Mouse (Mus musculus): ENCODE data around the gene Naxd.

Naxd gene

DNA sequence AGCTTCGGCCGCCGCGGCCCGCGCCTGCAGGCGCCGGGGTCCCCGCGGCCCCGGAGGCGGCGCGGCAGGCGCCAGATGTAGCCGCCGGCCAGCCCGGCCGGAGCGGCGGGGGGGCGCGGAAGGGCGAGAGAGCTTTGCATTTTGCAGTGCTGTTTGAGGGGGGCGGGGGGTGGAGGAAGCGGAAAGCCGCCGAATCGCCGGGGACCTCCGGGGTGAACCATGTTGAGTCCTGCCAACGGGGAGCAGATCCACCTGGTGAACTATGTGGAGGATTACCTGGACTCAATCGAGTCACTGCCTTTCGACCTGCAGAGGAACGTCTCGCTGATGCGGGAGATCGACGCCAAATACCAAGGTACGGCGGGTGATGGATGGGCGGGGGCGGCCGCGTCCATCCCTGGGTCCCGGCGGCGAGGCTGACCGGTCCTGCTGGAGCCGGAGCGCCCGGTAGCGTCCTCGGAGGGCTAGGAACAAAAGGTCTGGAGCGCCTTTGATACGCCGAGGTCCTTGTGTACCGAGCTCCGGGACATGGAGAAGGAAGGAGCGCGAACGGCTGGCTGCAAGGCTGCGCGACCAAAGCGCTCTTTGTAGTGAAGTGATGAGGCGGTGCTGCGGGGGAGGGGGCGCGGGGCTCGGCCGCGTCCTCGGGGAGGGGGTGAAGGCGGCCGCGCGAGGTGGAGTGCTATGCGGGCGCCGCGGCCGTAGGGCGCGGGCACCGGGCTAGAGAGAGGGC lies 59.6 kb downstream of the Naxd start:
- DNase-seq (ENCODE audit: low spot score), result peak; percentile 36

DNA sequence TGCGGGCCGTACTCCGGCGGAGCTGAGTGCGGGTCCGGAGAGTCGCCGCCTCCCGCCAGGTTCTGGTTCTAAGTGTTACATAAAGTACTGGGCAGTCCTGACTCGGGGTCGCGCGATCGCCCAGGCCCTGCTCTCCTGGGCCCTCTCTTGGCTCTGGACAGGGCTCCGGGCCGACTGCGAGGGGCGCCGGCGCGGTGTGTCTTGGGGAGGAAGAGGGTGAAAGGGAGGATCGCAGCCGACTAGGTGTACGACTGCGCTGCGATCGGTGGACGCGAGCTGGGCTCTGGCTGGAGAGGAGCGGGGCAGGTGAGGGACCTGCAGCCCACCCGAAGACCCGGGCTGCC lies 60.1 kb downstream of the Naxd start:
- peak; percentile 50 for DNase-seq (ENCODE audit: low spot score)

GRCm38 (mm10) chr8:11557768-11558629 lies 60.7 kb downstream of the Naxd start:
- peak; percentile 99 for DNase-seq (ENCODE audit: low spot score)

- DNase-seq (ENCODE audit: low spot score), result no peak
Observed at GRCm38 (mm10) chr8:11559511-11559910, 62.2 kb downstream of the Naxd start.

DNA sequence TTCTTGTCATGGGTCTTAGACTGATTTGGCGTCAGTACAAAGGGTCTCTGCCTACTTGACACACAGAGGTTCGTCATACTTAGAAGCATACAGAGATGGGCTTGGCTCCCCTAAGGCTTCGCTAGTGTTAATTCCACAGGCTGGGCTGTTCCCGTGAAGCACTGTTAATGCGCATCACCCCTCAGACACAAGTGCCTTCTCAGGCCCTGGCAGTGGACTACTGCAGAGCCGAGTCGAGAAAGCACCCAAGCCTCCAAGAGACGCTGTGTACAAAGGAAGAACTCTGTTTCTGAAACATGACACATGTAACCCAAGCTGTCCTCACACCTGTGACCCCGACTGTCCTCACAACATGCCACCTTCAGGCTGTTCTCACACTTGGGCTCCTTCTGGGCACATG lies 62.9 kb downstream of the Naxd start:
- DNase-seq (ENCODE audit: low spot score), result no peak

DNA sequence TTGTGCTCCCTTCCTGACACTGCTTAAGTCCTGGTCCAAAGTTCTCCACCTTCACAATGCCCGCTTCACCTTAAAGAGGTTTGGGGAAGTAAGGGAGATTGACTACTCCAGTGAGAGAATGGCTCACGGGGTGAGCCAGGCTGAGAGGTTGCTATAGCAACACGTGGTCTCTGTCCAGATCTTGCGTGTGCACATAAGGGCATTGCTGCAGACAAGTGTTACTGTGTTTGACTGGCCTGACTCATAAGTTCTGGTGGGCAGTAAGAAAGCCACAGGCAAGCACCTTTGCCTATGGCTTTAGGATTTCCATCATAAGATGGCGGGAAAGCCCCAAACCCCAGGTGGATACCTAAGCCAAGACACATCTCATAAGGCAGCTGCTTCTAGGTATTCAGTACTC lies 66.9 kb downstream of the Naxd start:
- no peak for DNase-seq (ENCODE audit: low spot score)

All from MN1 (cell line).